Mouse (Mus musculus): ENCODE measurements at regions not wholly inside any gene's neighbourhood (a gene's known extent, or its start where the extent isn't known, plus 50 kb on each side); places are given as distances from the start of the nearest gene placed in this dataset.

- TF ChIP-seq EP300 (IDR thresholded peaks at IDR 0.05; ENCODE audit: low read depth) (no peak), CTCF (IDR thresholded peaks at IDR 0.05; ENCODE audit: low read depth) (no peak; the same call in 1 of the 2 replicates)
Measured at GRCm38 (mm10) chr15:50408985-50409384, 3475.7 kb upstream of the Gm7489 start.

Measured in liver, embryonic 14.5 days (tissue).